Mouse (Mus musculus) neural tube, embryonic 11.5 days (tissue): Measurements from ENCODE around the gene Colgalt1. TPM values are rescaled to one million over a fixed set of nuclear protein-coding genes. Genes with fewer than 3 reads are reported as not detected.

Source experiments
- ATAC-seq: fragments of 200-750 bp; cut with Nextera tagmentation; 2 replicates; pipeline ENCODE4 v1.8.0; 2017; ENCODE audit warnings: moderate number of reproducible peaks, mild to moderate bottlenecking, moderate TSS enrichment, moderate library complexity; ENCODE audit not compliant: insufficient read depth, low FRiP score, low TSS enrichment
- DNase-seq: peaks from one replicate; pipeline ENCODE4 v3.0.0-alpha.2; 2015; ENCODE audit warnings: low spot score
- H3K27ac ChIP-seq: fragments of 300-500 bp; sonication (generic); 2 replicates; pipeline ENCODE4 v1.5.1; 2014; ENCODE audit warnings: low read depth, mild to moderate bottlenecking, low read length
- H3K27me3 ChIP-seq: fragments of 300-500 bp; sonication (generic); 2 replicates; pipeline ENCODE4 v1.6.1; 2014; ENCODE audit warnings: mild to moderate bottlenecking, low read length, mixed read lengths; ENCODE audit not compliant: control insufficient read depth, insufficient read depth
- H3K36me3 ChIP-seq: fragments of 300-500 bp; sonication (generic); 2 replicates; pipeline ENCODE4 v1.6.1; 2014; ENCODE audit warnings: mild to moderate bottlenecking, low read length, moderate library complexity, mixed read lengths; ENCODE audit not compliant: control insufficient read depth, insufficient read depth
- H3K4me1 ChIP-seq: fragments of 300-500 bp; sonication (generic); 2 replicates; pipeline ENCODE4 v1.6.1; 2014; ENCODE audit warnings: low read length, mixed read lengths; ENCODE audit not compliant: control insufficient read depth, insufficient read depth
- H3K4me2 ChIP-seq: fragments of 300-500 bp; sonication (generic); 2 replicates; pipeline ENCODE4 v1.6.1; 2014; ENCODE audit warnings: low read depth, mild to moderate bottlenecking, moderate library complexity
- H3K4me3 ChIP-seq: fragments of 300-500 bp; sonication (generic); 2 replicates; pipeline ENCODE4 v1.5.1; 2014; ENCODE audit warnings: low read depth, low read length
- H3K9ac ChIP-seq: fragments of 300-500 bp; sonication (generic); 2 replicates; pipeline ENCODE4 v1.6.1; 2014; ENCODE audit warnings: mild to moderate bottlenecking, low read length
- H3K9me3 ChIP-seq: fragments of 300-500 bp; sonication (generic); 2 replicates; pipeline ENCODE4 v1.6.1; 2016; ENCODE audit warnings: low read length; ENCODE audit not compliant: control insufficient read depth
- WGBS: fragments of 180-500 bp; shearing (Covaris S2); extraction: QIAGEN DNeasy Blood & Tissue Kit; methylation state at CpG from one replicate; pipeline ENCODE4 v1.1.7; 2014; 5-methylcytosine and 5-hydroxymethylcytosine counted together
- polyA plus RNA-seq: library from polyadenylated mRNA; unstranded; fragments of >200 nt; fragmentation: Nextera tagmentation; extraction: Ambion mirVana; gene quantifications from 2 replicates; pipeline ENCODE4 v1.2.1, GENCODE M21; 2014

Gene Colgalt1
- 54.5 and 57.4 TPM in 2 replicates for polyA plus RNA-seq

DNA sequence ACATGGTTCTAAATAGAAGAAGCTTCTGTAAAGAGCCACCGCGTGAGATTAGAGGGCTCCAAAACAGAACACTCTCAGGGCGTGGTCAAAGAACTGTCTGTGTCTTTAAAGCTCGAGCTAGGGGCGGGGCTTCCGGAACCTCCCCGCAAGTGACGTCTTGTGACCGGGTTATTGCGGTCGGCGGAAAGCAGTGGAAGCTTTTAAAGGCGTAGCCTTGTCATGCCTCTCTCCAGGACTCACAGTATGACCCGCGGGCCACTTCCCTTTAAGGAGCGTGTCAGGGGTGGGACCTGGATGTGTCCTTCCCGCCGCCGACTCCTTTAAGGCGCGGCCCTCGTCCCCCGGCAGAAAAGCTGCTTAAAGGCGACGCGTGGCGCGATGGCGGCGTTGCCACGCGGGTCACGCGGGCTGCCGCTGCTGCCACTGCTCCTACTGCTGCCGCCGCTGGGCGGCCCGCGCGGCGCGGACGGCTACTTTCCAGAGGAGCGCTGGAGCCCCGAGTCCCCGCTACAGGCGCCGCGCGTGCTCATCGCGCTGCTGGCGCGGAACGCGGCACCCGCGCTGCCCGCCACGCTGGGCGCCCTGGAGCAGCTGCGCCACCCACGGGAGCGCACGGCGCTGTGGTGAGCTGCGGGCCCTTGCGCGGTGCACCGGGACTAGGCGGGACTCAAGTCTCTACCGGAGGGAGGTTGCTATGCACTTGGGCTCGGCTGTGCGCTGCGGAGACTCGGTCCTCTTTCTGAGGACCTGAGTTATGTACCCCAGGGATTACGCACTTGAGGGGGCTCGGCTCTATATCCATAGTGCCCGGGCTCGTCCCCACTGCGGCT is at the start of gene Colgalt1:
Gene Colgalt1, plus strand, starts transcription at position 177 of the 830 bp plus-strand sequence.
- Histone ChIP-seq H3K4me3 (peak within 1 kb of the TSS; percentile 94), H3K36me3 (0 out of 2 replicates have a peak, but pooled peaks cover 7% of the 10 kb centered on the region), H3K27ac (peak within 1 kb of the TSS; percentile 70), H3K27me3 (no peaks in the 10 kb centered on the region), H3K4me1 (peaks cover 8% of the 10 kb centered on the region), H3K9me3 (no peaks in the 10 kb centered on the region), H3K4me2 (peak within 1 kb of the TSS; percentile 79), H3K9ac (peak within 1 kb of the TSS; percentile 92)
- under 1% methylated on average over 80 of the region's 82 CpGs for WGBS
- peak; percentile 98 for DNase-seq
- peak; percentile 99 for ATAC-seq

DNA sequence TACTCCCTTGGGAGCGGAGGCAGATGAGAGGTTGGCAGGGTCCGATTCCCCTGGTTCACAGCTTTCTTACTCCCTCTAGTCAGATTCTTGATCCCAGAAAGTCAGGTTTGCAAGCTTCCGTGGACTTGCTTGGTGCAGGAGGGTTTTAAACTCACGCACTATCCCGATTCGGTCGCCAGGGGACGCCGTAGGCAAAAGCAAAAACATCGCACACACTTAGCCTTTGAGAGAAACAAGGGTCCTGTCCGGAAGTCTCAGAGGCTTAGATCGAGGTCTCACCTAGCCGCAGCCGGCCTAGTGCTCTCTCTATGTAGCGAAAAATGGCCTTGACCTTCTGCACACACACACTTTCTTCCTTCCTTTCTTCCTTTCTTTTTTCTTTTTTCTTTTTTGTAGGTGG is 49.4 kb upstream of the Colgalt1 start:
- Histone ChIP-seq H3K27ac (no peak overlapping the region), H3K27me3 (peaks cover 67% of the 10 kb centered on the region), H3K36me3 (no peaks in the 10 kb centered on the region), H3K4me1 (peaks cover 4% of the 10 kb centered on the region; the same call in 1 of the 2 replicates), H3K4me3 (no peak overlapping the region), H3K9me3 (0 out of 2 replicates have a peak, but pooled peaks cover 3% of the 10 kb centered on the region), H3K9ac (no peak overlapping the region), H3K4me2 (no peak overlapping the region)
- WGBS = 3% methylated on average over 15 of the region's 15 CpGs
- DNase-seq = peak; percentile 87
- no peak for ATAC-seq

DNA sequence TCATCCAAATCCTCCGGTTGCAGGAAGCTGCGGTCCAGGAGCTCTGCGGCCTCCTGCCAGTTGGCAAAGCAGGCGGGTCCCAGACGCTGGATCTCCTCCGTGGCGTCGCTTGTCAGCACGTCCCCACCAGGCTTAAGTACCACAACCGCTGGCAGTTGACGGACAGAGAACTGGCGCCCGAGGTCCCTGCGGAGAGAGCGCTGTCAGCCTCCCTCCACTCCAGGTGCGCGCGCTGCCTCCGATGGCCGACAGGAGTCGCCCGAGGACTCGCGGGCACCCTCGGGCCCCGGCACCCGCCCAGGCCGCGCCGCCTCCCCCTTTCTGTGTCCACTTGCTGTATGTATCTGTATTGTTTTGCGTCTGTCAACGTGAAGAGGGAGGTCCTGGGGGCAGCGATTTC is 48.0 kb upstream of the Colgalt1 start:
- Histone ChIP-seq H3K36me3 (no peaks in the 10 kb centered on the region), H3K9me3 (0 out of 2 replicates have a peak, but pooled peaks cover 3% of the 10 kb centered on the region), H3K4me2 (peak overlapping the region; percentile 2; the same call in 1 of the 2 replicates), H3K4me1 (peaks cover 4% of the 10 kb centered on the region; the same call in 1 of the 2 replicates), H3K27me3 (peaks cover 54% of the 10 kb centered on the region), H3K4me3 (no peak overlapping the region), H3K9ac (no peak overlapping the region), H3K27ac (no peak overlapping the region)
- DNase-seq = peak; percentile 71
- WGBS = under 1% methylated on average over 33 of the region's 33 CpGs
- ATAC-seq = peak; percentile 27; the same call in 1 of the 2 replicates

DNA sequence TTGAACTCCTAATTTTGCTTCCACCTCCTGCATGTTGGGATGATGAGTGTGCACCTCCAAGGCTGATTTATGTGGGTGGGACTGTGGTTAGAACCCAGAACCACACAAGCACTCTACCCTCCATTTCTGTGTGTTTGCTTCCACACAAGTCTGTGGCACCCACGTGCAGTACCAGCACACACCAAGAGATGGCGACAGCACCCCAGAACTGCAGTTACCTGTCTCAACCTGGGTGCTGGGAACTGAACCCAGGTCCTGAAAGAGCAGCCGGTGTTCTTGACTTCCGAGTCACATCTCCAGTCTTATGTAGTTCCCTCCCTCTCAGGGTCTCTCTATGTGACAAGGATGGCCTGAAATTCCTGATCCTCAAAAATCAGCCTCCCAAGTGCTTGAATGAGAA is 46.8 kb upstream of the Colgalt1 start:
- H3K36me3 ChIP-seq = no peaks in the 10 kb centered on the region
- WGBS = 91% methylated on average over 4 of the region's 4 CpGs
- H3K4me2 ChIP-seq = no peak overlapping the region
- no peak overlapping the region for H3K4me3 ChIP-seq
- 0 out of 2 replicates have a peak, but pooled peaks cover 3% of the 10 kb centered on the region for H3K9me3 ChIP-seq
- no peak overlapping the region for H3K27ac ChIP-seq
- ATAC-seq = no peak
- DNase-seq = no peak
- H3K4me1 ChIP-seq = no peaks in the 10 kb centered on the region
- peaks cover 47% of the 10 kb centered on the region for H3K27me3 ChIP-seq
- H3K9ac ChIP-seq = no peak overlapping the region

DNA sequence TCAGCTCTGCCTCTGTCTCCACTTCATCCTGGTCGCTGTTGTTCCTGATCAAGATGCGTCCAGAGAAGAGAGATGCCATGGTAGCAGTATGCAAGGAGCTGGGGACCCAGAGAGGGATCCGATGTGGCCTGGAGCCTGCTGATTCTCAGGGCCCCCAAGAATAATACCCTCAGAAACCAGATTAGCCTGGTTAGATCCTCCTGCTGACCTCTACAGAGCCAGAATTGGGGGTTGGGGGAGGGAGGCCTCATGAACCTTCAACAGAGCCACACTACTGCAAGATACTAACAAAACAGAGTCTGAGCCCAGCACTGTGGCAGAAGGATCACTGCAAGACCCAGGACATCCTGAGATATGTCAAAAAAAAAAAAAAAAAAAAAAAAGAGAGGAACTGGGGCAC is 44.3 kb upstream of the Colgalt1 start, which contains the start of gene Nxnl1:
Gene Nxnl1, minus strand, starts transcription at position 101 of the 400 bp plus-strand sequence.
- Histone ChIP-seq H3K27ac (no peak within 1 kb of the TSS), H3K4me3 (no peak within 1 kb of the TSS), H3K4me1 (peaks cover 9% of the 10 kb centered on the region; the same call in 1 of the 2 replicates), H3K36me3 (no peaks in the 10 kb centered on the region), H3K27me3 (peaks cover 29% of the 10 kb centered on the region), H3K9ac (no peak within 1 kb of the TSS), H3K4me2 (no peak within 1 kb of the TSS), H3K9me3 (0 out of 2 replicates have a peak, but pooled peaks cover 3% of the 10 kb centered on the region)
- ATAC-seq (no peak), DNase-seq (no peak)
- 77% methylated on average over 3 of the region's 3 CpGs for WGBS

DNA sequence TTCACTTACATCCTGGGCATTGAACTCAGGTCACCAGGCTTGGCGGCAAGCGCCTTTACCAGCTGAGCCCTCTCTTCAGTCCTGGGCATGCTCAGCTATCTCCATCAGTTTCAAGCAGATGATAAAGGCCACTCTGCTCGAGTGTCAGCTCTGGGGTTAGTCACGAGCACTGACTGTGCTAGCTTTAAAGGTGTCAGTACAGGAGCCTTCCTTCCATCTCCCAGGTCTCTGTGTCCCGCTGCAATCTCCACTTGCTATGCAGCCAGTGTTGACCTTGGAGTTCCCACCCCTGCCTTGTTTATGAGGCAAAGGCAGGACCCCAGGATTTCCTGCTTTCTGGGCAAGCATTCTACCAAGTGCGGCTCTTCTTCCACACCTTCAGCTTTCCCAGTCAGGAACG is 43.2 kb upstream of the Colgalt1 start:
- H3K4me2 ChIP-seq = no peak overlapping the region
- no peak overlapping the region for H3K9ac ChIP-seq
- WGBS = 75% methylated on average over 7 of the region's 7 CpGs
- no peak for DNase-seq
- peaks cover 18% of the 10 kb centered on the region for H3K27me3 ChIP-seq
- ATAC-seq = no peak
- H3K27ac ChIP-seq = no peak overlapping the region
- no peak overlapping the region for H3K4me3 ChIP-seq
- H3K36me3 ChIP-seq = no peaks in the 10 kb centered on the region
- H3K4me1 ChIP-seq = peaks cover 9% of the 10 kb centered on the region; the same call in 1 of the 2 replicates
- H3K9me3 ChIP-seq = 0 out of 2 replicates have a peak, but pooled peaks cover 3% of the 10 kb centered on the region

DNA sequence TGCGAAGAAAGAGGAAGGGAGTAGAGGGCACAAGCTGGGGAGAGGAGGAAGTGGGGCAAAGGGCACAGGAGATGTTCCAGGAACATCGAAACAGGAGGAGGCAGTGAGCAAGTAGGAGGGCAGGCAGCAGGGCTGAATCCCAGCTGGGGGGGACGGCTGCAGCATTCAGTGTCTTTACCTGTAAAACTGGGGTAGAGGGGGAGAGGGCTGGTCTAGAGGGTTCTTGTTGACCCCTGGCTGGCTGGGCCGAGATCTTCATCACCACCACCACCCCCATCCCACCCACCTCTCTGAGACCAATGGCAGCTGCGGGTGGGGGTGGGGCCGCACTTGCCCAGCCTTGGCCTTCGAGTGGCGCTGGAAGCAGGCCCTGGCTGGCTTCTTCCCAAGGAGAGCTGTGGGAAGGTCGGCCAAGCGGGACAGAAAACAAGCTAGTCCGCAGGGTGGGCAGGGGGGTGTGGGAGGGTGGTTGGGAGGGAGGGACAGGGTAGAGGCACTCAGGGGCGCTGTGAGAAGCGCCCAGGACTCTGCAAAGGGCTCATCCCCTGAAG is 42.3 kb upstream of the Colgalt1 start, which contains the start of gene Slc27a1:
Gene Slc27a1, plus strand, starts transcription at position 496 of the 551 bp plus-strand sequence.
- H3K4me2 ChIP-seq = peak within 1 kb of the TSS; percentile 87
- WGBS = 8% methylated on average over 13 of the region's 13 CpGs
- peak within 1 kb of the TSS; percentile 67 for H3K4me3 ChIP-seq
- peaks cover 9% of the 10 kb centered on the region; the same call in 1 of the 2 replicates for H3K4me1 ChIP-seq
- peak within 1 kb of the TSS; percentile 51 for H3K9ac ChIP-seq
- H3K27me3 ChIP-seq = peaks cover 9% of the 10 kb centered on the region
- H3K27ac ChIP-seq = no peak within 1 kb of the TSS
- no peaks in the 10 kb centered on the region for H3K36me3 ChIP-seq
- H3K9me3 ChIP-seq = 0 out of 2 replicates have a peak, but pooled peaks cover 3% of the 10 kb centered on the region
- no peak for ATAC-seq
- DNase-seq = no peak

DNA sequence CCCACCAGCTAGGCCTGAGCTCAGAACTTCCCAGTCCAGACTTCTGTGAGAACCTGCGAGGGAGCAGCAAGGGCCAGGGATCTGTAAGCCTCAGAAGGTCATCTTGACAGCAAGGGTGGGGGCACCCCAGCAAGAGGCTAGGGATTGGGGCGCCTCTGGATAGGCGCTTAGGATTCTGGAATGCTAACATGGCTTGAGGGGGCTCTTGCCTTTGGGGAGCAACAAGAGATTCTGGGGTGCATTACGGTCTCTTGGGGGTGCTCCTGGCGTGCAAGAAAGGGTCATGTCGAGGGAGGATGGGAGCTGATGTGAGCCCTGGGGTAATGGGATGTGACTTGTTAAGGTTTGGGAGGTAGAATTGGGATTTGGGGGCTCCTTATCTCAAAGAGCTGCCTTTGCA is 41.9 kb upstream of the Colgalt1 start:
- no peak overlapping the region for H3K27ac ChIP-seq
- H3K4me3 ChIP-seq = peak overlapping the region; percentile 67

More for the DNA sequence above, 41.9 kb upstream of the Colgalt1 start:
- H3K9ac ChIP-seq = no peak overlapping the region; the same call in 1 of the 2 replicates
- peak overlapping the region; percentile 87 for H3K4me2 ChIP-seq
- H3K4me1 ChIP-seq = peaks cover 9% of the 10 kb centered on the region; the same call in 1 of the 2 replicates
- DNase-seq = no peak
- no peak for ATAC-seq
- H3K9me3 ChIP-seq = 0 out of 2 replicates have a peak, but pooled peaks cover 3% of the 10 kb centered on the region
- H3K36me3 ChIP-seq = no peaks in the 10 kb centered on the region
- H3K27me3 ChIP-seq = peaks cover 9% of the 10 kb centered on the region
- 27% methylated on average over 6 of the region's 6 CpGs for WGBS
